Mouse (Mus musculus): ENCODE results near the gene Dcaf5. TPM values are rescaled to one million over a fixed set of nuclear protein-coding genes. Genes with fewer than 3 reads are reported as not detected.

The Dcaf5 gene
- polyA plus RNA-seq (2012) = 14.3 and 17.2 TPM in 2 replicates

DNA sequence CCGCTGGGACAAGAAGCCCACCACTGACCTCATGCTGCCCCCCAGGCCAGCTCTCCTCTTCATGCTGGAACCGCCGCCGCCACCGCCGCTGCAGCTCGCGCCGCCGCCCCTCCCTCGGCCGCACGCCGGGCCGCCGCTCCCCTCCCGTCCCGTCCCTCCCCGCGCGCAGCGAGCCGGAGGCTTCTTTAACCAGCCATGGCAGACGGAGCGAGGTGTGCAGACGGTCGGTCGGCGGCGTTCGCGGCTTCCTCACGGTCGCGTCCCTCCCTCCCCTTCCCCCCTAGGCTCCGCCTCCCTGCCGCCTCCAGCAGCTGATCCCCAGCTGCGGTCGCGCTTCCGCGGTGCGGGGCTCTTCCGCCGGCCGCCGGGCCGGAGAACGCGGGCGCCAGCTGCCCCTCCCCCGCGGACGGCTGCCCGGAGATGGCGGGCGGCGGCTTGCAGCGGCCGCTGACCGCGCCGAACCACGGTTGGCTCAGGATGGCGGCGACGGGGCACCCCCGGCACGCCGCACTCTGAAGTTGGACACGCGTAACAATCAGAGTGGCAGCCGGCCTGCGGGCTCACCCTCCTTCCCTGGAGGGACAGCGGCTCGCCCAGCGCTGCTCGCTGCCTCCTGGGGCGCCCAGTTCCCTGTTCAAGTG, at the start of gene Dcaf5:
Dcaf5 (minus strand) TSS at position 266 of the 641 bp plus-strand sequence.

DNA sequence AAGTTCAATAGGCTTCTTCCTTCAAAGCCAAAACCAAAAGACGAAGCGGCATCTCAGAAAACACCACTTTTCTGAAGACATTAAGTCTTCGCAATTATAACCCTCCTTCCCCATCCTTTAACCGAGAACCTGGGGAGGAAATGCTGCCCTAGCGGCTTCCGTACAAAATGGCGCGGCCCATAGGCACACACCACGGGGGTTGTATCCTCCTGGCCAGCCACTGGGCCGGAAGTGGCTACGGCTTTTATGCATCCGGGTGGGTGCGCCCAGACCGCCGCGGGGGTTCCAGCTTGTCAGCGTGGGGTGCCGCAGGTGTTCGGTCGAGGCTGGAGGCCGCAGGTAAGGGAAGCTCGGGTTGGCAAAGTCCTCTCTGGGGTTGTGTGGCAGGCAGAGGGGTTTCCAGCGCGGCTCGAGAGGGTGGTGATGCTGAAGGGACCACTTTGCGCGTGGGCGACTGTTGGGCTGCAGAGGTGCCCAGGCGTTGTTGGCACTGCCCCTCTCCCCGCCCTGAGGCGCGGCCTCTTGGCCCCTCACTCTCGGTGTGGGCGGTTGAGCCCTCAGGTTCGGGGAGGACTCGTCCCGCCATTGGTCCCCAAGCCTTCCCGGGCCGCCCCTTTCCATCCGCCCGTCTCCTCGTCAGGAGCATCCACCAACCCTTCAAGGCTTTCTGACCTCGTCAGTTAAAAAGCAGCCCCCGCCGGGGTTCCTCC, 26.7 kb upstream of the Dcaf5 start, which contains the start of gene Exd2:
Exd2 (plus strand) TSS at position 154 of the 710 bp plus-strand sequence.

Other genes with a start within 250 kb of the Dcaf5 start
- 32.8 and 42.8 TPM in 2 replicates for gene Actn1, start 176.2 kb downstream of the Dcaf5 start, polyA plus RNA-seq (2012)
- gene Exd2, start 26.5 kb upstream of the Dcaf5 start, polyA plus RNA-seq (2012) = 3.9 and 5.8 TPM in 2 replicates
- not detected in 2 replicates for gene Galnt16, start 81.7 kb upstream of the Dcaf5 start, polyA plus RNA-seq (2012)
- gene Slc39a9, start 207.3 kb upstream of the Dcaf5 start, polyA plus RNA-seq (2012) = 10.6 and 12.8 TPM in 2 replicates
- 28.5 and 34.4 TPM in 2 replicates for gene Erh, start 207.7 kb upstream of the Dcaf5 start, polyA plus RNA-seq (2012)

All from megakaryocyte-erythroid progenitor cell, adult 5 weeks (primary cell).